Mouse (Mus musculus): ENCODE data around the gene Atp6v1e1.

DNA sequence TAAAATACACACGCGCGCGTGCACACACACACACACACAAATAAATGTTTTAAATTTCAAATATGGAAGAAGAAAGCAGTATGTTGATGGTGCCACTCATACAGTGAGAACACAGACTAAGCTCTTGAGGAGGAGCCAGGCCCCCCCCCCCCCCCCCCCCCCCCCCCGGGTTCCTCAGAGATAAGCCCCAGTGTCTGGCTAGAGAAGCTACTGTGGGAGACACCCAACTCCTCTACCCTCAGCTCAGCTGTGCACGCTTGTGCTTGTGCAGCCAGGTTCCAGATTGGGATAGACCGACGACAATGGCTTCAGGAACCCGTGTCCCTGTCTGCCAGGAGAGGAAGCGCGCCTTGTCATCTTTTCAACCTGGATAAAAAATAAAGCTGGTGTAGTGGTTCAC lies 32.4 kb downstream of the Atp6v1e1 start:
- TF ChIP-seq POLR2A (IDR thresholded peaks at IDR 0.05; ENCODE audit: borderline replicate concordance, low read depth, low read length) (no peak), CTCF (IDR thresholded peaks at IDR 0.05; ENCODE audit: low read depth, low read length) (no peak)

Measured in bone marrow macrophage, adult 2 months (primary cell).